23 mouse cellular contexts compared by ENCODE assay signal in the genomic region with DNA sequence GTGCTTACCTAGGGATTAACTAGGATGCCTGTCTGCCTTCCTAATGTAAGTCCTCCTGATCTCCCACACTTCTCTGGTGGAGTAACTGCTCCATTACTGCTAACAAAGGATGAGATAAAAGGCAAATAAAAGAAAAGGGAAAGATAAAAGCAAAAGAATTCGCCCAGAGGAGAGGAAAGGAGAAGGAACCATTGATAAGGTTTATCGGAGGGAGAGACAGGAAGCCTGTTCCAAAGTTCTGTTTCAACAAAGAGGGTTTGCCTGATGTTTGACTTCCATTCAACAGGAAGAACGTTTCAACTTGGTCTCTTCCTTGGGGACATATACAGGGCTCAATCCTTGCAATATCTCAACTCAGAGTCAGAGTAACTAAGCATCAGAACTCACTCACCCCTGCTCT. TPM values are rescaled to one million over a fixed set of nuclear protein-coding genes. Genes with fewer than 3 reads are reported as not detected.
DNase-seq lines count a peak whose midpoint lies in the region; ATAC-seq and TF ChIP-seq lines count a peak whose summit lies in the region.
"Had no signal": no experiment of that assay in that cellular context is flagged by ENCODE, and none has a peak within 500 bp of the region (broad histone marks: within the 10 kb centered on the region; RNA-seq: fewer than 3 reads in every experiment).

No protein-coding gene starts in this region.

- peaks cover 9% of the 10 kb centered on the region; the same call in 1 of the 2 replicates for H3K4me1 ChIP-seq in heart, embryonic 10.5 days
- H3K4me1 ChIP-seq in heart, embryonic 14.5 days (ENCODE audit: control insufficient read depth in 2 of 2, insufficient read depth in 2 of 2, low read length in 2 of 2), result no peaks in the 10 kb centered on the region
- peaks cover 2 to 24% of the 10 kb centered on the region in 2 experiments; a peak in 2 of 4 replicates for H3K4me1 ChIP-seq in MEL (ENCODE audit: control insufficient read depth in 1 of 2, insufficient read depth in 2 of 2, low read length in 2 of 2)
- peaks cover 10% of the 10 kb centered on the region for H3K4me1 ChIP-seq in limb, embryonic 13.5 days
- H3K4me1 ChIP-seq: embryonic facial prominence, embryonic 13.5 days; forebrain, embryonic 12.5 days; intestine, embryonic 15.5 days had no signal

- no peak overlapping the region for H3K9ac ChIP-seq in heart, embryonic 14.5 days (ENCODE audit: low read length)
- peak overlapping the region; percentile 37 for H3K9ac ChIP-seq in MEL (ENCODE audit: control insufficient read depth, low read depth, low read length, poor library complexity, severe bottlenecking)
- H3K9ac ChIP-seq in limb, embryonic 13.5 days, result no peak overlapping the region
- H3K9ac ChIP-seq: embryonic facial prominence, embryonic 13.5 days; forebrain, embryonic 12.5 days; hindbrain, embryonic 14.5 days; intestine, embryonic 15.5 days had no signal

- H3K79me2 ChIP-seq in MEL (ENCODE audit: control insufficient read depth, insufficient read depth, low read length, poor library complexity), result peaks cover 2% of the 10 kb centered on the region

- no peak for DNase-seq in heart, embryonic 10.5 days (ENCODE audit: low spot score)
- DNase-seq in heart, postnatal 14 days, result no peak
- DNase-seq in heart, postnatal 4 days, result no peak
- peak; percentile 42 for DNase-seq in MEL (ENCODE audit: low read depth, low spot score)
- no peak for DNase-seq in thymus, postnatal 4 days
- no peak for DNase-seq in layer of hippocampus, adult 9-10 months (ENCODE audit: low spot score)
- DNase-seq: adrenal gland, postnatal 14 days; cerebellum, adult 18-20 months; cerebellum, adult 9-11 months; cerebellum, postnatal 36 days; gastrocnemius, postnatal 14 days; kidney, adult 18-20 months had no signal

- TF ChIP-seq EP300 in MEL (IDR thresholded peaks at IDR 0.05; ENCODE audit: low read depth in 1 of 2, low read length in 2 of 2), result peak; percentile 85 to 86

- H3K4me3 ChIP-seq in heart, embryonic 10.5 days, result no peak overlapping the region
- no peak overlapping the region for H3K4me3 ChIP-seq in heart, embryonic 14.5 days (ENCODE audit: control insufficient read depth in 1 of 2, insufficient read depth in 1 of 2, low read depth in 1 of 2, low read length in 2 of 2)
- H3K4me3 ChIP-seq in MEL (ENCODE audit: control insufficient read depth in 1 of 2, insufficient read depth in 1 of 2, low read depth in 2 of 2, low read length in 2 of 2), result peak overlapping the region in 1 of 2 experiments; percentile 0; a peak in 3 of 4 replicates
- no peak overlapping the region for H3K4me3 ChIP-seq in limb, embryonic 13.5 days
- H3K4me3 ChIP-seq: embryonic facial prominence, embryonic 13.5 days; forebrain, embryonic 12.5 days; hindbrain, embryonic 10.5 days; intestine, embryonic 15.5 days had no signal

- 26% methylated on average over 3 of the region's 3 CpGs for WGBS in heart, embryonic 10.5 days
- WGBS in heart, embryonic 14.5 days, result 22% methylated on average over 3 of the region's 3 CpGs
- WGBS in limb, embryonic 13.5 days, result 64% methylated on average over 3 of the region's 3 CpGs

- no peak for TF ChIP-seq RAD21 in MEL (IDR thresholded peaks at IDR 0.05; ENCODE audit: low read depth, low read length)

- ATAC-seq in heart, embryonic 14.5 days (ENCODE audit: insufficient number of reproducible peaks, insufficient read depth, low FRiP score, low read depth), result no peak
- no peak for ATAC-seq in limb, embryonic 13.5 days (ENCODE audit: low FRiP score, low read depth)
- ATAC-seq: activated CD4-positive, CD25-positive, alpha-beta regulatory T cell, adult 4 months; forebrain, embryonic 16.5 days; intestine, embryonic 15.5 days; Patski had no signal

- intact Hi-C loops in heart, postnatal 14 days (cut with DNase I), result no loop called here

- H3K9me3 ChIP-seq in heart, embryonic 10.5 days, result no peaks in the 10 kb centered on the region
- H3K9me3 ChIP-seq in heart, embryonic 14.5 days (ENCODE audit: control insufficient read depth, low read length), result no peaks in the 10 kb centered on the region
- no peaks in the 10 kb centered on the region for H3K9me3 ChIP-seq in MEL (replicated peaks; ENCODE audit: insufficient read depth, low read length)
- no peaks in the 10 kb centered on the region for H3K9me3 ChIP-seq in limb, embryonic 13.5 days
- H3K9me3 ChIP-seq: embryonic facial prominence, embryonic 13.5 days; forebrain, embryonic 12.5 days; hindbrain, embryonic 10.5 days; intestine, embryonic 15.5 days had no signal

- no peaks in the 10 kb centered on the region for H3K36me3 ChIP-seq in heart, embryonic 10.5 days
- H3K36me3 ChIP-seq in heart, embryonic 14.5 days (ENCODE audit: control insufficient read depth, insufficient read depth, low read length), result no peaks in the 10 kb centered on the region
- H3K36me3 ChIP-seq in MEL (ENCODE audit: control insufficient read depth in 1 of 2, insufficient read depth in 2 of 2, low read length in 2 of 2), result peaks cover 0 to 27% of the 10 kb centered on the region in 2 experiments; a peak in 2 of 4 replicates
- no peaks in the 10 kb centered on the region for H3K36me3 ChIP-seq in limb, embryonic 13.5 days
- H3K36me3 ChIP-seq: embryonic facial prominence, embryonic 13.5 days; forebrain, embryonic 12.5 days; hindbrain, embryonic 10.5 days; intestine, embryonic 15.5 days had no signal

- no peak for TF ChIP-seq CTCF in MEL (IDR thresholded peaks at IDR 0.05 in 2 of 3, conservative IDR thresholded peaks at IDR 0.05 in 1 of 3; ENCODE audit: control insufficient read depth in 1 of 3, insufficient read depth in 1 of 3, low read depth in 2 of 3, low read length in 3 of 3, poor library complexity in 1 of 3, severe bottlenecking in 1 of 3)

- H3K27ac ChIP-seq in heart, embryonic 10.5 days, result peak overlapping the region; percentile 59; the same call in 1 of the 2 replicates
- peak overlapping the region; percentile 12 to 53; a peak in 2 of 4 replicates for H3K27ac ChIP-seq in heart, embryonic 14.5 days (replicated peaks in 1 of 2; ENCODE audit: control insufficient read depth in 1 of 2, insufficient read depth in 1 of 2, low read depth in 2 of 2, low read length in 2 of 2)
- H3K27ac ChIP-seq in MEL (ENCODE audit: control insufficient read depth, low read depth, low read length), result peak overlapping the region; percentile 57
- H3K27ac ChIP-seq in limb, embryonic 13.5 days, result peak overlapping the region; percentile 15; the same call in 1 of the 2 replicates
- H3K27ac ChIP-seq: embryonic facial prominence, embryonic 13.5 days; forebrain, embryonic 12.5 days; hindbrain, embryonic 10.5 days; hindbrain, embryonic 14.5 days; intestine, embryonic 15.5 days had no signal

- no peak for TF ChIP-seq POLR2A in MEL (IDR thresholded peaks at IDR 0.05; ENCODE audit: control insufficient read depth in 1 of 2, insufficient read depth in 1 of 2, low read depth in 1 of 2, low read length in 2 of 2, poor library complexity in 1 of 2)

- H3K27me3 ChIP-seq in heart, embryonic 10.5 days (ENCODE audit: insufficient read depth, poor library complexity, severe bottlenecking), result no peaks in the 10 kb centered on the region
- no peaks in the 10 kb centered on the region for H3K27me3 ChIP-seq in heart, embryonic 14.5 days (ENCODE audit: control insufficient read depth, insufficient read depth, low read length)
- H3K27me3 ChIP-seq in MEL (ENCODE audit: control insufficient read depth in 1 of 2, insufficient read depth in 2 of 2, low read length in 2 of 2), result no peaks in the 10 kb centered on the region
- H3K27me3 ChIP-seq in limb, embryonic 13.5 days, result no peaks in the 10 kb centered on the region
- H3K27me3 ChIP-seq: embryonic facial prominence, embryonic 13.5 days; intestine, embryonic 15.5 days; Patski had no signal

- H3K4me2 ChIP-seq in heart, embryonic 14.5 days (ENCODE audit: low read length), result no peak overlapping the region
- no peak overlapping the region for H3K4me2 ChIP-seq in limb, embryonic 13.5 days (replicated peaks)
- H3K4me2 ChIP-seq: embryonic facial prominence, embryonic 13.5 days; forebrain, embryonic 12.5 days; hindbrain, embryonic 14.5 days; intestine, embryonic 15.5 days had no signal

TF ChIP-seq in MEL, 35 proteins besides CTCF, POLR2A, EP300 and RAD21:
- TF ChIP-seq MAX (IDR thresholded peaks at IDR 0.05; ENCODE audit: low read length) (no peak), TBP (IDR thresholded peaks at IDR 0.05; ENCODE audit: low read depth, low read length) (0 out of 2 replicates have a peak, but pooled peaks have one; percentile 35), GATA1 (IDR thresholded peaks at IDR 0.05; ENCODE audit: low read depth, low read length) (peak; percentile 91), RCOR1 (IDR thresholded peaks at IDR 0.05; ENCODE audit: low read depth, low read length) (peak; percentile 65), TCF12 (IDR thresholded peaks at IDR 0.05; ENCODE audit: low read depth, low read length) (peak; percentile 67), ETS1 (IDR thresholded peaks at IDR 0.05; ENCODE audit: low read depth, low read length) (0 out of 2 replicates have a peak, but pooled peaks have one; percentile 41), HCFC1 (IDR thresholded peaks at IDR 0.05; ENCODE audit: low read depth, low read length) (no peak), SIN3A (IDR thresholded peaks at IDR 0.05; ENCODE audit: low read length) (0 out of 2 replicates have a peak, but pooled peaks have one; percentile 39), ZC3H11A (IDR thresholded peaks at IDR 0.05; ENCODE audit: low read depth, low read length) (no peak), CHD1 (IDR thresholded peaks at IDR 0.05; ENCODE audit: low read depth, low read length) (no peak), JUND (IDR thresholded peaks at IDR 0.05; ENCODE audit: low read depth, low read length) (0 out of 2 replicates have a peak, but pooled peaks have one; percentile 25), E2F4 (IDR thresholded peaks at IDR 0.05; ENCODE audit: borderline replicate concordance, low read depth, low read length) (no peak), MYB (IDR thresholded peaks at IDR 0.05; ENCODE audit: low read depth, low read length) (0 out of 2 replicates have a peak, but pooled peaks have one; percentile 24)

RNA-seq across cellular contexts. Expression of gene Col1a2, which starts 39.3 kb away (rescaled TPM):
- 88.7 and 175 TPM in 2 replicates for polyA plus RNA-seq in heart, embryonic 10.5 days (2016; fragmentation: Nextera tagmentation; extraction: Ambion mirVana)
- total RNA-seq in heart, postnatal 14 days (2021), result 100 to 1,000 TPM; 351 to 400 TPM
- polyA plus RNA-seq in heart, embryonic 14.5 days (2014; fragmentation: Nextera tagmentation; extraction: Ambion mirVana), result 302 and 373 TPM in 2 replicates
- total RNA-seq in heart, postnatal 4 days (2021), result 100 to 1,000 TPM; 597 to 657 TPM
- not detected in 2 replicates for total RNA-seq in MEL (2012; rRNA removed)
- polyA plus RNA-seq in MEL (2012; ENCODE audit: insufficient read depth in 1 of 2, insufficient read length in 2 of 2, low read depth in 1 of 2, low replicate concordance in 2 of 2, missing spikeins in 1 of 2), result not detected
- polyA plus RNA-seq in limb, embryonic 13.5 days (2015; fragmentation: Nextera tagmentation; extraction: Ambion mirVana), result 809 and 883 TPM in 2 replicates
- total RNA-seq: granulocyte monocyte progenitor cell, adult 5-6 weeks had no signal
- polyA plus RNA-seq: activated CD4-positive, CD25-positive, alpha-beta regulatory T cell, adult 4 months had no signal

Comparison
In these comparisons a context has a peak if more than half of its experiments do, and no peak if none do; other contexts are left out.
1. RNA of gene Col1a2, which starts 39.3 kb away (polyA plus RNA-seq): 809 to 883 TPM in limb, embryonic 13.5 days, 302 to 373 TPM in heart, embryonic 14.5 days and 88.7 to 175 TPM in heart, embryonic 10.5 days; not detected in MEL; every median in the first group is over 10 times any median in the second.
2. Peak in every context shown above with its lines, with median percentiles within 50 percentile points of each other: H3K27ac ChIP-seq.